Mouse (Mus musculus) MEL (cell line): ENCODE data around the gene Pard3. TPM values are rescaled to one million over a fixed set of nuclear protein-coding genes. Genes with fewer than 3 reads are reported as not detected.

Experiments used
- DNase-seq: peaks from one replicate; pipeline ENCODE4 v3.0.0; 2011; ENCODE audit warnings: low read depth, low spot score
- H3K27ac ChIP-seq: 2 replicates; pipeline ENCODE4 v1.5.1; 2012; ENCODE audit warnings: low read depth, mild to moderate bottlenecking, control low read depth, low read length, moderate library complexity; ENCODE audit not compliant: control insufficient read depth
- H3K27me3 ChIP-seq, 2 experiments: fragments of 150-350 bp in 1 of 2; sonication (generic) in 1 of 2; 2 replicates each; pipeline ENCODE4 v1.6.1; 2012; ENCODE audit warnings: low read length in 2 of 2, mild to moderate bottlenecking in 2 of 2, improper control_type of control experiment in 1 of 2, moderate library complexity in 1 of 2; ENCODE audit not compliant: insufficient read depth in 2 of 2, control insufficient read depth in 1 of 2
- H3K36me3 ChIP-seq, 2 experiments: 2 replicates each; pipeline ENCODE4 v1.6.1; 2012 to 2014; ENCODE audit warnings: low read length in 2 of 2, improper control_type of control experiment in 1 of 2, inconsistent platforms in 1 of 2, mild to moderate bottlenecking in 1 of 2; ENCODE audit not compliant: insufficient read depth in 2 of 2, control insufficient read depth in 1 of 2
- H3K4me1 ChIP-seq, 2 experiments: fragments of 150-350 bp in 1 of 2; sonication (generic) in 1 of 2; 2 replicates each; pipeline ENCODE4 v1.6.1; 2012; ENCODE audit warnings: low read length in 2 of 2, improper control_type of control experiment in 1 of 2, mild to moderate bottlenecking in 1 of 2; ENCODE audit not compliant: insufficient read depth in 2 of 2, control insufficient read depth in 1 of 2
- H3K4me3 ChIP-seq, 2 experiments: fragments of 150-350 bp in 1 of 2; sonication (generic) in 1 of 2; 2 replicates each; pipeline ENCODE4 v1.5.1; 2012; ENCODE audit warnings: low read depth in 2 of 2, low read length in 2 of 2, mild to moderate bottlenecking in 2 of 2, moderate library complexity in 2 of 2, control low read depth in 1 of 2, improper control_type of control experiment in 1 of 2; ENCODE audit not compliant: control insufficient read depth in 1 of 2, insufficient read depth in 1 of 2
- H3K79me2 ChIP-seq: 2 replicates; pipeline ENCODE4 v1.6.1; 2012; ENCODE audit warnings: mild to moderate bottlenecking, low read length, moderate library complexity; ENCODE audit not compliant: control insufficient read depth, poor library complexity, insufficient read depth
- H3K9ac ChIP-seq: 2 replicates; pipeline ENCODE4 v1.6.1; 2012; ENCODE audit warnings: low read depth, mild to moderate bottlenecking, control low read depth, low read length, moderate library complexity; ENCODE audit not compliant: control insufficient read depth, poor library complexity, severe bottlenecking
- H3K9me3 ChIP-seq: fragments of 150-350 bp; sonication (generic); replicated peaks from 2 replicates; pipeline ENCODE4 v1.6.1; 2012; ENCODE audit warnings: mild to moderate bottlenecking, low read length, improper control_type of control experiment, moderate library complexity; ENCODE audit not compliant: insufficient read depth
- CTCF ChIP-seq, 3 experiments: IDR thresholded peaks in 2 of 3; conservative IDR thresholded peaks in 1 of 3; 2 replicates each; pipeline ENCODE4 v1.5.1; 2011 to 2012; ENCODE audit warnings: low read length in 3 of 3, low read depth in 2 of 3, mild to moderate bottlenecking in 2 of 3, improper control_type of control experiment in 1 of 3, inconsistent platforms in 1 of 3, mixed read lengths in 1 of 3, moderate library complexity in 1 of 3; ENCODE audit not compliant: control insufficient read depth in 1 of 3, insufficient read depth in 1 of 3, poor library complexity in 1 of 3, severe bottlenecking in 1 of 3
- E2F4 ChIP-seq: IDR thresholded peaks from 2 replicates; pipeline ENCODE4 v1.6.1; 2011; ENCODE audit warnings: low read depth, low read length, improper control_type of control experiment, borderline replicate concordance
- ELF1 ChIP-seq: IDR thresholded peaks from 2 replicates; pipeline ENCODE4 v1.6.1; 2014; ENCODE audit warnings: low read depth, mild to moderate bottlenecking, inconsistent platforms, low read length, improper control_type of control experiment, moderate library complexity
- GABPA ChIP-seq: IDR thresholded peaks from 2 replicates; pipeline ENCODE4 v1.6.1; 2012; ENCODE audit warnings: low read depth, mild to moderate bottlenecking, inconsistent platforms, low read length, improper control_type of control experiment, moderate library complexity
- MAX ChIP-seq: IDR thresholded peaks from 2 replicates; pipeline ENCODE4 v1.6.1; 2011; ENCODE audit warnings: low read length, improper control_type of control experiment
- MXI1 ChIP-seq: IDR thresholded peaks from 2 replicates; pipeline ENCODE4 v1.6.1; 2011; ENCODE audit warnings: mild to moderate bottlenecking, low read depth, low read length, improper control_type of control experiment
- MYB ChIP-seq: IDR thresholded peaks from 2 replicates; pipeline ENCODE4 v1.6.1; 2011; ENCODE audit warnings: mild to moderate bottlenecking, low read depth, low read length, improper control_type of control experiment
- MYC ChIP-seq: IDR thresholded peaks from 2 replicates; pipeline ENCODE4 v1.6.1; 2011; ENCODE audit warnings: low read depth, mild to moderate bottlenecking, low read length, improper control_type of control experiment, moderate library complexity
- NELFE ChIP-seq: IDR thresholded peaks from 2 replicates; pipeline ENCODE4 v1.6.1; 2011; ENCODE audit warnings: low read depth, low read length, improper control_type of control experiment
- RAD21 ChIP-seq: IDR thresholded peaks from 2 replicates; pipeline ENCODE4 v1.6.1; 2011; ENCODE audit warnings: mild to moderate bottlenecking, low read depth, low read length, improper control_type of control experiment
- RCOR1 ChIP-seq: IDR thresholded peaks from 2 replicates; pipeline ENCODE4 v1.6.1; 2012; ENCODE audit warnings: low read depth, mild to moderate bottlenecking, inconsistent platforms, low read length, improper control_type of control experiment
- SIN3A ChIP-seq: IDR thresholded peaks from 2 replicates; pipeline ENCODE4 v1.6.1; 2012; ENCODE audit warnings: low read length, improper control_type of control experiment, inconsistent platforms
- TBP ChIP-seq: IDR thresholded peaks from 2 replicates; pipeline ENCODE4 v1.8.0; 2011; ENCODE audit warnings: low read depth, low read length, improper control_type of control experiment
- UBTF ChIP-seq: IDR thresholded peaks from 2 replicates; pipeline ENCODE4 v1.6.1; 2012; ENCODE audit warnings: low read depth, mild to moderate bottlenecking, inconsistent platforms, low read length, improper control_type of control experiment, moderate library complexity, borderline replicate concordance; ENCODE audit not compliant: insufficient read depth
- USF2 ChIP-seq, 2 experiments: IDR thresholded peaks; 2 replicates each; pipeline ENCODE4 v1.6.1; 2011 to 2012; ENCODE audit warnings: improper control_type of control experiment in 2 of 2, low read length in 2 of 2, borderline replicate concordance in 1 of 2, inconsistent platforms in 1 of 2, low read depth in 1 of 2, mild to moderate bottlenecking in 1 of 2; ENCODE audit not compliant: insufficient read depth in 1 of 2
- ZMIZ1 ChIP-seq: IDR thresholded peaks from 2 replicates; pipeline ENCODE4 v1.6.1; 2012; ENCODE audit warnings: low read depth, mild to moderate bottlenecking, inconsistent platforms, low read length, improper control_type of control experiment, moderate library complexity
- ZNF384 ChIP-seq: IDR thresholded peaks from 2 replicates; pipeline ENCODE4 v1.6.1; 2012; ENCODE audit warnings: low read depth, mild to moderate bottlenecking, inconsistent platforms, low read length, improper control_type of control experiment
- polyA plus RNA-seq, 2 experiments: library from polyadenylated mRNA; stranded (reverse) in 1 of 2; unstranded in 1 of 2; fragments of >175 nt in 1 of 2; fragments of >200 nt in 1 of 2; gene quantifications; 2 replicates each; pipeline versions ENCODE4 v1.2.1 to v1.2.4; 2012; ENCODE audit warnings: low replicate concordance in 2 of 2, low read depth in 1 of 2; ENCODE audit not compliant: insufficient read length in 2 of 2, insufficient read depth in 1 of 2, missing spikeins in 1 of 2
- total RNA-seq: library from RNA; depleted of rRNA; stranded (reverse); fragments of 300-350 nt; gene quantifications from 2 replicates; pipeline ENCODE4 v1.2.3, GENCODE M21; 2012

Gene Pard3
- total and polyA plus RNA-seq, 3 experiments, result not detected

DNA sequence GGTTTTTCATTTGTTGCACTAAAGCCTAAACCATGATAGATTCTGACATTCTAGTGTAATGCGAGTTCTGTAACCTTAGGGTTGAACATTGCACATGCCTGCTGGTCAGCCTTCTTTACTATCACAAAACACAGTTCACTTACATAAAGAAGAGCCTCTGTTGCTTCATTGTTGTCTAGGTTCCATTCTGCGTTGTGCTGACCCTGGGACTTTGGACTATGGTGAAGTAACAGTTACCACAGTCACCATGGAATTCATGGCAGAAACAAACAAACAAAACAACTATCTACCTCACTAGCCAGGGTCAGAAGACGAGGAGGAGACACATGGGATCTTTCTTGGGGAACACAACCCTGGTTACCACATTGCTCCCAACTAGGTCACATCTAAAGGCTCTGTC lies 476.1 kb downstream of the Pard3 start:
- Histone ChIP-seq H3K27me3 (no peaks in the 10 kb centered on the region), H3K9ac (no peak overlapping the region), H3K79me2 (no peaks in the 10 kb centered on the region), H3K4me1 (no peaks in the 10 kb centered on the region), H3K9me3 (no peaks in the 10 kb centered on the region), H3K4me3 (no peak overlapping the region), H3K36me3 (no peaks in the 10 kb centered on the region)
- DNase-seq, result no peak
- no peak for TF ChIP-seq MYC
- no peak for TF ChIP-seq RAD21
- no peak for TF ChIP-seq TBP
- TF ChIP-seq, all 39 proteins: peak for 0
- H3K27ac ChIP-seq, result no peak overlapping the region

DNA sequence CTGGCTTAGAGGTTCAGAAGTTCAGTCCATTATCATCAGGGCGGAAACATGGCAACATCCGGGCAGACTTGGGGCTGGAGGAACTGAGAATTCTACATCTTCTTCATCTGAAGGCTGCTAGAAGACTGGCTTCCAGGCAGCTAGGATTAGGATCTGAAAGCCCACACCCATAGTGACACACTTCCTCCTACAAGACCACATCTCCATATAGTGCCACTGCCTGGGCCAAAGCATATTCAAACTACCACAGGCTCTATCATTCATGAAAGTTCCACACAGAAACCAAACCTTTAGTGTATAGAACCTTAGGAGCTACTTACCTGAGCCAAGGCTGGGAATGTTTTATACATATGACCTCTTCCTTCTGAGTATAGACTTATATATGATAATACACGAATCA lies 476.6 kb downstream of the Pard3 start:
- Histone ChIP-seq H3K9ac (no peak overlapping the region), H3K27me3 (no peaks in the 10 kb centered on the region), H3K27ac (no peak overlapping the region), H3K79me2 (no peaks in the 10 kb centered on the region), H3K9me3 (no peaks in the 10 kb centered on the region), H3K4me1 (no peaks in the 10 kb centered on the region), H3K4me3 (no peak overlapping the region), H3K36me3 (no peaks in the 10 kb centered on the region)
- DNase-seq, result no peak
- TF ChIP-seq NELFE, result no peak
- no peak for TF ChIP-seq SIN3A
- no peak for TF ChIP-seq MXI1
- TF ChIP-seq MAX, result no peak
- TF ChIP-seq ZMIZ1, result no peak
- TF ChIP-seq TBP, result no peak
- TF ChIP-seq E2F4, result no peak
- TF ChIP-seq ELF1, result no peak
- no peak for TF ChIP-seq RCOR1
- no peak for TF ChIP-seq USF2 (IDR thresholded peaks at IDR 0.05; ENCODE audit: borderline replicate concordance in 1 of 2, insufficient read depth in 1 of 2, low read depth in 1 of 2, low read length in 2 of 2)
- no peak for TF ChIP-seq ZNF384
- TF ChIP-seq MYB, result no peak
- no peak for TF ChIP-seq CTCF (IDR thresholded peaks at IDR 0.05 in 2 of 3, conservative IDR thresholded peaks at IDR 0.05 in 1 of 3; ENCODE audit: control insufficient read depth in 1 of 3, insufficient read depth in 1 of 3, low read depth in 2 of 3, low read length in 3 of 3, poor library complexity in 1 of 3, severe bottlenecking in 1 of 3)
- TF ChIP-seq GABPA, result no peak
- TF ChIP-seq UBTF, result no peak
